Mouse (Mus musculus) MEL (cell line): ENCODE data around the gene Slit2. TPM values are rescaled to one million over a fixed set of nuclear protein-coding genes. Genes with fewer than 3 reads are reported as not detected.
"Not testable (repeated sequence)": the region's sequence is repeated elsewhere in the genome, so short reads cannot be mapped to it uniquely, and the experiment has no call there.

Source experiments
- DNase-seq: peaks from one replicate; pipeline ENCODE4 v3.0.0; 2011; ENCODE audit warnings: low read depth, low spot score
- H3K27ac ChIP-seq: 2 replicates; pipeline ENCODE4 v1.5.1; 2012; ENCODE audit warnings: low read depth, mild to moderate bottlenecking, control low read depth, low read length, moderate library complexity; ENCODE audit not compliant: control insufficient read depth
- H3K27me3 ChIP-seq, 2 experiments: fragments of 150-350 bp in 1 of 2; sonication (generic) in 1 of 2; 2 replicates each; pipeline ENCODE4 v1.6.1; 2012; ENCODE audit warnings: low read length in 2 of 2, mild to moderate bottlenecking in 2 of 2, improper control_type of control experiment in 1 of 2, moderate library complexity in 1 of 2; ENCODE audit not compliant: insufficient read depth in 2 of 2, control insufficient read depth in 1 of 2
- H3K36me3 ChIP-seq, 2 experiments: 2 replicates each; pipeline ENCODE4 v1.6.1; 2012 to 2014; ENCODE audit warnings: low read length in 2 of 2, improper control_type of control experiment in 1 of 2, inconsistent platforms in 1 of 2, mild to moderate bottlenecking in 1 of 2; ENCODE audit not compliant: insufficient read depth in 2 of 2, control insufficient read depth in 1 of 2
- H3K4me1 ChIP-seq, 2 experiments: fragments of 150-350 bp in 1 of 2; sonication (generic) in 1 of 2; 2 replicates each; pipeline ENCODE4 v1.6.1; 2012; ENCODE audit warnings: low read length in 2 of 2, improper control_type of control experiment in 1 of 2, mild to moderate bottlenecking in 1 of 2; ENCODE audit not compliant: insufficient read depth in 2 of 2, control insufficient read depth in 1 of 2
- H3K4me3 ChIP-seq, 2 experiments: fragments of 150-350 bp in 1 of 2; sonication (generic) in 1 of 2; 2 replicates each; pipeline ENCODE4 v1.5.1; 2012; ENCODE audit warnings: low read depth in 2 of 2, low read length in 2 of 2, mild to moderate bottlenecking in 2 of 2, moderate library complexity in 2 of 2, control low read depth in 1 of 2, improper control_type of control experiment in 1 of 2; ENCODE audit not compliant: control insufficient read depth in 1 of 2, insufficient read depth in 1 of 2
- H3K79me2 ChIP-seq: 2 replicates; pipeline ENCODE4 v1.6.1; 2012; ENCODE audit warnings: mild to moderate bottlenecking, low read length, moderate library complexity; ENCODE audit not compliant: control insufficient read depth, poor library complexity, insufficient read depth
- H3K9ac ChIP-seq: 2 replicates; pipeline ENCODE4 v1.6.1; 2012; ENCODE audit warnings: low read depth, mild to moderate bottlenecking, control low read depth, low read length, moderate library complexity; ENCODE audit not compliant: control insufficient read depth, poor library complexity, severe bottlenecking
- H3K9me3 ChIP-seq: fragments of 150-350 bp; sonication (generic); replicated peaks from 2 replicates; pipeline ENCODE4 v1.6.1; 2012; ENCODE audit warnings: mild to moderate bottlenecking, low read length, improper control_type of control experiment, moderate library complexity; ENCODE audit not compliant: insufficient read depth
- CHD2 ChIP-seq: IDR thresholded peaks from 2 replicates; pipeline ENCODE4 v1.6.1; 2011; ENCODE audit warnings: low read length, improper control_type of control experiment
- CTCF ChIP-seq, 3 experiments: IDR thresholded peaks in 2 of 3; conservative IDR thresholded peaks in 1 of 3; 2 replicates each; pipeline ENCODE4 v1.5.1; 2011 to 2012; ENCODE audit warnings: low read length in 3 of 3, low read depth in 2 of 3, mild to moderate bottlenecking in 2 of 3, improper control_type of control experiment in 1 of 3, inconsistent platforms in 1 of 3, mixed read lengths in 1 of 3, moderate library complexity in 1 of 3; ENCODE audit not compliant: control insufficient read depth in 1 of 3, insufficient read depth in 1 of 3, poor library complexity in 1 of 3, severe bottlenecking in 1 of 3
- ELF1 ChIP-seq: IDR thresholded peaks from 2 replicates; pipeline ENCODE4 v1.6.1; 2014; ENCODE audit warnings: low read depth, mild to moderate bottlenecking, inconsistent platforms, low read length, improper control_type of control experiment, moderate library complexity
- GABPA ChIP-seq: IDR thresholded peaks from 2 replicates; pipeline ENCODE4 v1.6.1; 2012; ENCODE audit warnings: low read depth, mild to moderate bottlenecking, inconsistent platforms, low read length, improper control_type of control experiment, moderate library complexity
- GATA1 ChIP-seq: IDR thresholded peaks from 2 replicates; pipeline ENCODE4 v1.6.1; 2011; ENCODE audit warnings: low read depth, low read length, improper control_type of control experiment
- HCFC1 ChIP-seq: IDR thresholded peaks from 2 replicates; pipeline ENCODE4 v1.6.1; 2012; ENCODE audit warnings: low read depth, mild to moderate bottlenecking, inconsistent platforms, low read length, improper control_type of control experiment, moderate library complexity
- KAT2A ChIP-seq: conservative IDR thresholded peaks from 2 replicates; pipeline ENCODE4 v1.6.1; 2012; ENCODE audit warnings: low read depth, low read length, improper control_type of control experiment, inconsistent platforms
- MAFK ChIP-seq: IDR thresholded peaks from 2 replicates; pipeline ENCODE4 v1.6.1; 2011; ENCODE audit warnings: low read depth, mild to moderate bottlenecking, low read length, improper control_type of control experiment, borderline replicate concordance
- MEF2A ChIP-seq: IDR thresholded peaks from 2 replicates; pipeline ENCODE4 v1.6.1; 2014; ENCODE audit warnings: low read depth, mild to moderate bottlenecking, inconsistent platforms, low read length, improper control_type of control experiment; ENCODE audit not compliant: poor library complexity, insufficient replicate concordance, severe bottlenecking; ENCODE audit errors: extremely low read depth
- MXI1 ChIP-seq: IDR thresholded peaks from 2 replicates; pipeline ENCODE4 v1.6.1; 2011; ENCODE audit warnings: mild to moderate bottlenecking, low read depth, low read length, improper control_type of control experiment
- MYB ChIP-seq: IDR thresholded peaks from 2 replicates; pipeline ENCODE4 v1.6.1; 2011; ENCODE audit warnings: mild to moderate bottlenecking, low read depth, low read length, improper control_type of control experiment
- RAD21 ChIP-seq: IDR thresholded peaks from 2 replicates; pipeline ENCODE4 v1.6.1; 2011; ENCODE audit warnings: mild to moderate bottlenecking, low read depth, low read length, improper control_type of control experiment
- SMC3 ChIP-seq: IDR thresholded peaks from 2 replicates; pipeline ENCODE4 v1.6.1; 2011; ENCODE audit warnings: low read depth, low read length, improper control_type of control experiment
- TBP ChIP-seq: IDR thresholded peaks from 2 replicates; pipeline ENCODE4 v1.8.0; 2011; ENCODE audit warnings: low read depth, low read length, improper control_type of control experiment
- UBTF ChIP-seq: IDR thresholded peaks from 2 replicates; pipeline ENCODE4 v1.6.1; 2012; ENCODE audit warnings: low read depth, mild to moderate bottlenecking, inconsistent platforms, low read length, improper control_type of control experiment, moderate library complexity, borderline replicate concordance; ENCODE audit not compliant: insufficient read depth
- USF2 ChIP-seq, 2 experiments: IDR thresholded peaks; 2 replicates each; pipeline ENCODE4 v1.6.1; 2011 to 2012; ENCODE audit warnings: improper control_type of control experiment in 2 of 2, low read length in 2 of 2, borderline replicate concordance in 1 of 2, inconsistent platforms in 1 of 2, low read depth in 1 of 2, mild to moderate bottlenecking in 1 of 2; ENCODE audit not compliant: insufficient read depth in 1 of 2
- polyA plus RNA-seq, 2 experiments: library from polyadenylated mRNA; stranded (reverse) in 1 of 2; unstranded in 1 of 2; fragments of >175 nt in 1 of 2; fragments of >200 nt in 1 of 2; gene quantifications; 2 replicates each; pipeline versions ENCODE4 v1.2.1 to v1.2.4; 2012; ENCODE audit warnings: low replicate concordance in 2 of 2, low read depth in 1 of 2; ENCODE audit not compliant: insufficient read length in 2 of 2, insufficient read depth in 1 of 2, missing spikeins in 1 of 2
- total RNA-seq: library from RNA; depleted of rRNA; stranded (reverse); fragments of 300-350 nt; gene quantifications from 2 replicates; pipeline ENCODE4 v1.2.3, GENCODE M21; 2012

Slit2 gene
- total and polyA plus RNA-seq, 3 experiments: not detected

- no peak overlapping the region for H3K9ac ChIP-seq
- no peak overlapping the region for H3K27ac ChIP-seq
- H3K9me3 ChIP-seq: no peaks in the 10 kb centered on the region
- no peaks in the 10 kb centered on the region for H3K36me3 ChIP-seq
- H3K4me1 ChIP-seq: no peaks in the 10 kb centered on the region
- H3K79me2 ChIP-seq: no peaks in the 10 kb centered on the region
- no peak for TF ChIP-seq TBP
- TF ChIP-seq KAT2A: no peak
- TF ChIP-seq ELF1: no peak
- TF ChIP-seq USF2 (IDR thresholded peaks at IDR 0.05; ENCODE audit: borderline replicate concordance in 1 of 2, insufficient read depth in 1 of 2, low read depth in 1 of 2, low read length in 2 of 2): no peak
- no peak for TF ChIP-seq UBTF
- no peak for TF ChIP-seq GATA1
- TF ChIP-seq MXI1: no peak
- no peak for TF ChIP-seq GABPA
- no peak for TF ChIP-seq MEF2A
- TF ChIP-seq MAFK: no peak
- TF ChIP-seq CHD2: no peak
- TF ChIP-seq HCFC1: no peak
- TF ChIP-seq MYB: no peak
- no peak overlapping the region for H3K4me3 ChIP-seq
- DNase-seq: no peak
- no peaks in the 10 kb centered on the region for H3K27me3 ChIP-seq
Observed at GRCm38 (mm10) chr5:48235270-48235669, 252.3 kb downstream of the Slit2 start.

- H3K79me2 ChIP-seq, H3K9me3 ChIP-seq, H3K27ac ChIP-seq, H3K36me3 ChIP-seq, H3K9ac ChIP-seq, H3K4me3 ChIP-seq, H3K4me1 ChIP-seq, H3K27me3 ChIP-seq: not testable (repeated sequence)
- peak; percentile 57 for TF ChIP-seq RAD21
- TF ChIP-seq CTCF (IDR thresholded peaks at IDR 0.05 in 2 of 3, conservative IDR thresholded peaks at IDR 0.05 in 1 of 3; ENCODE audit: control insufficient read depth in 1 of 3, insufficient read depth in 1 of 3, low read depth in 2 of 3, low read length in 3 of 3, poor library complexity in 1 of 3, severe bottlenecking in 1 of 3): peak in 2 of 3 experiments; percentile 26 to 50; a peak in 4 of 6 replicates
- TF ChIP-seq SMC3: peak; percentile 35
- TF ChIP-seq, all 39 proteins: peak for 3; not testable (repeated sequence) for 36
- peak; percentile 40 for DNase-seq
Observed at GRCm38 (mm10) chr5:48240751-48241150, 257.8 kb downstream of the Slit2 start.
